Mouse (Mus musculus) ES-Bruce4 (cell line): Measurements from ENCODE around the gene Rps6kb1.

Experiments
- CTCF ChIP-seq: IDR thresholded peaks from one replicate; pipeline ENCODE4 v1.8.1; 2011; ENCODE audit warnings: low read depth, low read length
- POLR2A ChIP-seq: IDR thresholded peaks from one replicate; pipeline ENCODE4 v1.8.1; 2011; ENCODE audit warnings: low read length; ENCODE audit not compliant: insufficient read depth

DNA sequence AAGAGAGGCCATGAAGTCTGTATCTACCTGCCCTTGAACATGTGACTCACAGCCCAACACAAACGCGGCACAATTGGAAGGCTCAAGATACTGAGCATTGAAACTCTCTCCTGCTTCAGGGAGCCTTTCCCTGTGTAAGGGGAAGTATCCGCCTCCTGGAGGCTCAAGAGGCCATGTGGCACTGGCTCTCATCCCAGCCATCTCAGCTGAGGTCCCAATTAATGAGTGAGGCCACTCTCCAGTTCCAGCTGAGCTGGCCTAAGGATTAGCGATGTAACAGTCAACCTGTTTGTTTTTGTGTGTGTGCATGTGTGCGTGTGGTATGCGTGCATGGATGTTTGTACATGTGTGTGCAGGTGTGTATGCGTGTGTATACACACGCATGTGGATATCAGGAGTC is 76.3 kb downstream of the Rps6kb1 start:
- TF ChIP-seq CTCF (no peak), POLR2A (no peak)
